Mouse (Mus musculus): Measurements from ENCODE around the gene Ackr1. TPM values are rescaled to one million over a fixed set of nuclear protein-coding genes. Genes with fewer than 3 reads are reported as not detected.

Ackr1 gene
- polyA plus RNA-seq, 1 experiment from 2014 or later: 3.5 TPM

Other genes with a start within 250 kb of the Ackr1 start
- gene Olfr1408, start 196.4 kb downstream of the Ackr1 start, polyA plus RNA-seq (2014; fragmentation: Nextera tagmentation; extraction: Ambion mirVana): not detected in 2 replicates
- not detected in 2 replicates for gene Olfr1406, start 143.1 kb downstream of the Ackr1 start, polyA plus RNA-seq (2014; fragmentation: Nextera tagmentation; extraction: Ambion mirVana)
- not detected in 2 replicates for gene Olfr218, start 135.9 kb downstream of the Ackr1 start, polyA plus RNA-seq (2014; fragmentation: Nextera tagmentation; extraction: Ambion mirVana)
- not detected in 2 replicates for gene Olfr1404, start 121.4 kb downstream of the Ackr1 start, polyA plus RNA-seq (2014; fragmentation: Nextera tagmentation; extraction: Ambion mirVana)
- not detected in 2 replicates for gene Fcer1a, start 106.5 kb downstream of the Ackr1 start, polyA plus RNA-seq (2014; fragmentation: Nextera tagmentation; extraction: Ambion mirVana)
- not detected in 2 replicates for gene Olfr418, start 67.7 kb downstream of the Ackr1 start, polyA plus RNA-seq (2014; fragmentation: Nextera tagmentation; extraction: Ambion mirVana)
- gene Mptx2, start 56.0 kb downstream of the Ackr1 start, polyA plus RNA-seq (2014; fragmentation: Nextera tagmentation; extraction: Ambion mirVana): not detected in 2 replicates
- 4.1 and 6.6 TPM in 2 replicates for gene Aim2, start 17.1 kb upstream of the Ackr1 start, polyA plus RNA-seq (2014; fragmentation: Nextera tagmentation; extraction: Ambion mirVana)
- 19.4 and 22.9 TPM in 2 replicates for gene Cadm3, start 33.9 kb upstream of the Ackr1 start, polyA plus RNA-seq (2014; fragmentation: Nextera tagmentation; extraction: Ambion mirVana)
- not detected in 2 replicates for gene Ifi206, start 157.3 kb upstream of the Ackr1 start, polyA plus RNA-seq (2014; fragmentation: Nextera tagmentation; extraction: Ambion mirVana)
- not detected in 2 replicates for gene Ifi214, start 202.2 kb upstream of the Ackr1 start, polyA plus RNA-seq (2014; fragmentation: Nextera tagmentation; extraction: Ambion mirVana)

Data from midbrain, embryonic 11.5 days (tissue).